Mouse (Mus musculus) megakaryocyte, embryonic 14.5 days (primary cell): ENCODE data around the gene Sar1b. TPM values are rescaled to one million over a fixed set of nuclear protein-coding genes. Genes with fewer than 3 reads are reported as not detected.

Experiments used
- H3K27me3 ChIP-seq: replicated peaks from 2 replicates; pipeline ENCODE3; 2012; ENCODE audit warnings: inconsistent platforms
- H3K36me3 ChIP-seq: replicated peaks from 2 replicates; pipeline ENCODE3; 2012; ENCODE audit warnings: low read length, inconsistent platforms, mixed read lengths
- H3K4me1 ChIP-seq: 2 replicates; pipeline ENCODE4 v1.6.1; 2012; ENCODE audit warnings: inconsistent platforms
- H3K4me3 ChIP-seq: replicated peaks from 2 replicates; pipeline ENCODE3; 2012; ENCODE audit warnings: moderate library complexity, mild to moderate bottlenecking, inconsistent platforms
- H3K9me3 ChIP-seq: 2 replicates; pipeline ENCODE4 v1.6.1; 2012; ENCODE audit warnings: inconsistent platforms
- FLI1 ChIP-seq: IDR thresholded peaks from 2 replicates; pipeline ENCODE4 v1.6.1; 2012; ENCODE audit warnings: low read length, inconsistent platforms, mixed read lengths
- GATA1 ChIP-seq: IDR thresholded peaks from 3 replicates; pipeline ENCODE4 v1.6.1; 2012; ENCODE audit warnings: mixed read lengths, low read length, inconsistent platforms, borderline replicate concordance
- polyA plus RNA-seq: library from polyadenylated mRNA; stranded (reverse); fragments of >175 nt; gene quantifications from 2 replicates; pipeline ENCODE4 v1.2.3, GENCODE M21; 2012; ENCODE audit warnings: low replicate concordance; ENCODE audit not compliant: insufficient read depth

Sar1b gene
- polyA plus RNA-seq, 1 experiment, result 8.5 TPM

DNA sequence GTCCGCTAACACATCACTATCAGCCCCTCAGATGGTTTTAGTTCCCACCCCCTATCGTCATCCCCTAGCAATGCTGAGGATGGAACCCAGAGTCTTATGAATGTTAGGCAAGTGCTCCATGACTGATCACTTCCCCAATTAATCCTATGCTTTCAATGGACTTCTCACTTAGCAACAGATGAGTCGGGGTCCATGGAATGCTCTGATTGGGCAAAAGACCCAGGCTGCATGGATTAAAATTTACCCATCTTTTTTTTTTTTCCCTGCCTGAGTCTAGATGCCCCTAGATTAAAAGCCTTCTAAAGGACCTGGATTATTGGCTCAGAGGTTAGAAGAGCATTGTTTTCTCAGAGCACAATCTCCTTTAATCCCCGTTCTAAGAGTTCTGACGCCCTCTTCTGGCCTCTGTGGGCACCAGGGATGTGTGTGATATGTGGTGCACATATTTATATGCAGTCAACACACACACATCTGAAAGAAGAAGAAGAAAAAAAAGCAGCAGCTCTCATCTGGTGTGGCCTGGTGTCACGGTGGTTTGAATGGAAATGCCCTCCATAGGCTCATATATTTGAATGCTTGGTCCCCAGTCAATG lies 46.2 kb downstream of the Sar1b start:
- TF ChIP-seq FLI1 (no peak), GATA1 (no peak)
- Histone ChIP-seq H3K9me3 (no peaks in the 10 kb centered on the region; the same call in 1 of the 2 replicates), H3K4me1 (peaks cover 13% of the 10 kb centered on the region), H3K36me3 (peaks cover 16% of the 10 kb centered on the region), H3K27me3 (no peaks in the 10 kb centered on the region), H3K4me3 (no peak overlapping the region)

DNA sequence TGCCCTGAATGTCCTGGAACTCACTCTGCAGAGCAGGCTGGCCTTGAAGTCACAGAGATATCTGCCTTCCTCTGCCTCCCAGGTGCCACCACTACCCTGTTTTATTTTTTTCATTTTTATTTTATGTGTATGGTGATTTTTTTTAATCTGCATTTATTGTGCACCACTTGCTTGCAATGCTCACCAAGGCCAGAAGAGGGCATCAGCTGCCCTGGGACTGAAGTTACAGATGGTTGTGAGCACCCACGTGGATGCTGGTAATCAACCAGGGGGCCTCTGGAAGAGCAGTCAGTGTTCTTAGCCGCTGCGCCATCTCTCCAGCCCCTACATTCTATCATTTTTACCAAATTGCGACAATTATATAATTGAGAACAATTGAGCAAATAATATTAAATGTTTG lies 47.7 kb downstream of the Sar1b start:
- Histone ChIP-seq H3K9me3 (no peaks in the 10 kb centered on the region; the same call in 1 of the 2 replicates), H3K36me3 (peaks cover 30% of the 10 kb centered on the region), H3K4me1 (peaks cover 3% of the 10 kb centered on the region), H3K27me3 (no peaks in the 10 kb centered on the region), H3K4me3 (no peak overlapping the region)
- TF ChIP-seq FLI1, result no peak
- no peak for TF ChIP-seq GATA1

DNA sequence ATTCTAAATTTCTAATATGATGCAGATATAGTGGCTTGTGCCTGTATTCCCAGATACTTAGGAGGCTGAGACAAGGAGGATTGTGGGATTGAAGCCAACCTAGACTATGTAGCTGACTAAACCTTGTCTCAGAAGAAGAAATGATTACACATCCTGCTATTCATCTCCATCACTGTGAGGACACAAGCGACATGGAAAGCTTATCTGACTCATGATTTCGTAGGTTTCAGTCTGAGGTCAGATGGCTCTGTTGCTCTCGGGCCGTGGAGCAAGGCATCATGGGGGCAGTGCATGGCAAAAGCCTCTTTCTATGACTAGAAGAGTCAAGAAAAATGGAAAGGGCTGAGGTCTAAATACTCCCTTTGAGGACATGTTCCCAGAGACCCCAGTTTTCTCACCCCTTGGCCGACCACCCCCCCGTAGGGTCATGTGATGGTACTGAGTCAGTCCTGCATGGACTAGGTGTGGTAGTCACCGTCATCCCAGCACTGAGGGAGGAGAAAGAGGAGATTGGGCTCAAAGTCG lies 48.6 kb downstream of the Sar1b start:
- TF ChIP-seq GATA1 (no peak), FLI1 (no peak)
- Histone ChIP-seq H3K4me1 (peaks cover under 1% of the 10 kb centered on the region), H3K9me3 (no peaks in the 10 kb centered on the region; the same call in 1 of the 2 replicates), H3K27me3 (no peaks in the 10 kb centered on the region), H3K4me3 (no peak overlapping the region), H3K36me3 (peaks cover 38% of the 10 kb centered on the region)

DNA sequence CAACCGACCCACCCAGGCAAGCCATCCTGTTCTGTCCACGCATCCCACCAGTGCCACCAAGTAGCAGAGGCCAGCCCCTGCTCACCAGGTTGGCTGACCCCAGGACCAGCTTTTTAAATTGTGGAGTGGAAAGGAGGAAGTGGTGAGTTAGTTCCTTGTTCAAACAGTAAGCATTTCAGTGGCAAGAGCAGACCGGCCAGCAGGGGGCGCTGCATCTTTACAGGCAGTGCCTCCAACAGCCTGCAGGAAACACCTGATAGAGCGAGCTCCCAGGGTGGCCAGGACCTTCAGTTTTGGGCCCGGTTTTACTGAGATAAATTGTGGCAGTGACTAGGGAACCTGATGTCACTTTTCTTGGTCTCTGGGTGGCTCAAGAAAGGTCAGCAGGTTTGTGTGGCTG lies 54.3 kb downstream of the Sar1b start:
- H3K27me3 ChIP-seq, result no peaks in the 10 kb centered on the region
- peaks cover 91% of the 10 kb centered on the region for H3K36me3 ChIP-seq
- no peak for TF ChIP-seq GATA1
- TF ChIP-seq FLI1, result no peak
- peaks cover 45% of the 10 kb centered on the region for H3K4me1 ChIP-seq
- H3K9me3 ChIP-seq, result 0 out of 2 replicates have a peak, but pooled peaks cover 2% of the 10 kb centered on the region
- H3K4me3 ChIP-seq, result peak overlapping the region; percentile 59

DNA sequence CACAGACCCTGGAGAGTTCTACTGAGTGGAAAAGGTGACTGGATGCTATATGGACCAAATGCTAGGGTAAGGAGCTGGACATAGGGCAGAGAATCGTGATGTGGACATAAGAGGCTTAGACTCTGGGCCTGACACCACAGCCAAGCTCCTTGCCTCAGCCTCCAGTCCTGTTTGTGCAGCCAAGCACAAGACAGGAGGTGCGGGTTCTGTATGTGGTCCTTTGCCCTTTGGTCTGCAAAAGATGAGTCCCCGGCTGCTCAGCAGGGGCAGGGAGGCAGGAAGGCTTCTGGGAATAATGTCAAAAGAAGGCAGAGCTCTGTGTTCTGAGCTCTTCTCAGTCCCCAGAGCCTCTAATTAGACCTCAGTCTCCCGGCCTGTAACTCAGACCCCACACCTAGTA lies 55.4 kb downstream of the Sar1b start:
- H3K4me3 ChIP-seq, result no peak overlapping the region
- H3K4me1 ChIP-seq, result peaks cover 55% of the 10 kb centered on the region
- 0 out of 2 replicates have a peak, but pooled peaks cover 2% of the 10 kb centered on the region for H3K9me3 ChIP-seq
- no peak for TF ChIP-seq FLI1
- no peaks in the 10 kb centered on the region for H3K27me3 ChIP-seq
- H3K36me3 ChIP-seq, result peaks cover 91% of the 10 kb centered on the region

DNA sequence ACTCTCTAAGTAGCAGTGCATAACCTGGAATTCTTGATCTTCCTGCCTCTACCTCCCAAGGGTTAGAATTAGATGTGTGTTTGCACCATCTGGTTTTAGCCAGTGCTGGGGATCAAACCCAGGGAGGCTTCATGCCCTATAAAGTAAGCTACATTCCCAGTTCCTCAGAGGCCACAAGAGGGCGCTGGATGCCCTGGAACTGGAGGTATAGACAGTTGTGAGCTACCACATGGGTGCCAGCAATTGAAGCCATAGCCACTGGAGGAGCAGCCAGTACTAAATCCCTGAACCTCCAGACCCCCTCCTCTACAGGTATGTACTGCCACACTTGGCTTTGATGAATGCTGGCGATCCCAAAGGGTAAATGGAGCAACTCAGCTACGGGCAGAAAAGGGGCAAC lies 56.5 kb downstream of the Sar1b start:
- TF ChIP-seq FLI1 (no peak), GATA1 (no peak)
- Histone ChIP-seq H3K4me1 (peaks cover 67% of the 10 kb centered on the region), H3K36me3 (peaks cover 91% of the 10 kb centered on the region), H3K9me3 (0 out of 2 replicates have a peak, but pooled peaks cover 2% of the 10 kb centered on the region), H3K27me3 (no peaks in the 10 kb centered on the region), H3K4me3 (no peak overlapping the region)

DNA sequence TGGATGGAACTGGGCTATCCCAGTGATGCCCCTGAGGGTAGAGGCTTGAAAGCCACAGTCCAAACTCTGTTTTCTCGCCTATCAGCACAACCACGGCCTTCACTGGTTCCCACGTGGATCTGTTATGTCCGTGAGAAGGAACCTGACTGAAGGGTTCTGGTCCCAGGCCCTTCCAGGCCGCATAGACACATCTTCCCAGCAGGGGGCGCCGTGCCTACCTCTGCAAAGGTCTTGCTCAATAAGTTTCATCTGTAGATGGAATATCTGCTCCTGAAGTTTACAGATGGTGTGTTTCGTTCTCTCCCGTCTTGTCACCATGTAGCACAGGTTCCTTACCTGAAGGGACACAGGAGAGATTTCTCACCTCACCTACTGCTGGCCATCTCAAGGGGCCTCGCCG lies 57.4 kb downstream of the Sar1b start:
- TF ChIP-seq GATA1 (no peak), FLI1 (no peak)
- Histone ChIP-seq H3K9me3 (0 out of 2 replicates have a peak, but pooled peaks cover 2% of the 10 kb centered on the region), H3K27me3 (no peaks in the 10 kb centered on the region), H3K36me3 (peaks cover 91% of the 10 kb centered on the region), H3K4me3 (no peak overlapping the region), H3K4me1 (peaks cover 71% of the 10 kb centered on the region)

DNA sequence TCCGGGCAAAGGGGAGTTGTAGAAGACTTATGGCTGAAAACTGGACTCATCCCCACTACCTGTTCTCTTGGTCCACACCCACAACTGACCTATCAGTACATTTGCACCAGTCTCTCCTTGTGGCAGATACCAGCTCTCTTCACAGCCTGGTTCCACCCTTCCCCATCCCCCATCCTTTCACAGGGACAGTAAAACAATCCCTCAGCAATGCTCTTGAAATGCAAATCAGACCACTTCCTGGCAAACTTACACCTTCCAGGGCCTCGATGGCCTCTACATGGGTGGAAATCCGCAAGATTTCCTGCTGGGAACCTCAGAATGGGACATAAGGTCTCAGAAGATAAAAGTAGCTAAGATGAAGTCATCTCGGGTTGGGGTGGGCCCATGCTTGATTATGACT lies 59.2 kb downstream of the Sar1b start:
- Histone ChIP-seq H3K9me3 (0 out of 2 replicates have a peak, but pooled peaks cover 2% of the 10 kb centered on the region), H3K36me3 (peaks cover 92% of the 10 kb centered on the region), H3K4me3 (no peak overlapping the region), H3K27me3 (no peaks in the 10 kb centered on the region), H3K4me1 (peaks cover 64% of the 10 kb centered on the region)
- TF ChIP-seq FLI1 (no peak), GATA1 (no peak)

DNA sequence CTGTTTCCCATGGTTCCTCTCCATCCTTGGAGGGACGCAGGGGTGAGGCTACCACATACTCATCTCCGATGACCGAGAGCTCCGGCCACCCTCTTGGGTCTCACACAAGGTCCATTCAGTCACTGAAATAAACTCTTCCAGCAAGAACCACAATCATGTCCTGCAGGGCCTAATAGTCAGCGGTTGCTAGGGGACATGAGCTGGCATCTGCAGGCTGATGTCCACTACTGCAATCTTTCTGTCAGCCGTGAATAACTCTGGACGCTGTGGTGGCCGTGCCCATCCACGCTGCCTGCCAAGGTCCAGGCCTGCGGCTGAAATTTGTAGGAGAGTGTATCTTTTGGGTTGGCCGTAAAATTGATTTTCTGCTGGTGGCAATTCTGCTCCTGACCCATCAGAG lies 59.8 kb downstream of the Sar1b start:
- Histone ChIP-seq H3K4me3 (no peak overlapping the region), H3K36me3 (peaks cover 93% of the 10 kb centered on the region), H3K9me3 (0 out of 2 replicates have a peak, but pooled peaks cover 2% of the 10 kb centered on the region), H3K4me1 (peaks cover 59% of the 10 kb centered on the region), H3K27me3 (no peaks in the 10 kb centered on the region)
- TF ChIP-seq GATA1 (no peak), FLI1 (no peak)

DNA sequence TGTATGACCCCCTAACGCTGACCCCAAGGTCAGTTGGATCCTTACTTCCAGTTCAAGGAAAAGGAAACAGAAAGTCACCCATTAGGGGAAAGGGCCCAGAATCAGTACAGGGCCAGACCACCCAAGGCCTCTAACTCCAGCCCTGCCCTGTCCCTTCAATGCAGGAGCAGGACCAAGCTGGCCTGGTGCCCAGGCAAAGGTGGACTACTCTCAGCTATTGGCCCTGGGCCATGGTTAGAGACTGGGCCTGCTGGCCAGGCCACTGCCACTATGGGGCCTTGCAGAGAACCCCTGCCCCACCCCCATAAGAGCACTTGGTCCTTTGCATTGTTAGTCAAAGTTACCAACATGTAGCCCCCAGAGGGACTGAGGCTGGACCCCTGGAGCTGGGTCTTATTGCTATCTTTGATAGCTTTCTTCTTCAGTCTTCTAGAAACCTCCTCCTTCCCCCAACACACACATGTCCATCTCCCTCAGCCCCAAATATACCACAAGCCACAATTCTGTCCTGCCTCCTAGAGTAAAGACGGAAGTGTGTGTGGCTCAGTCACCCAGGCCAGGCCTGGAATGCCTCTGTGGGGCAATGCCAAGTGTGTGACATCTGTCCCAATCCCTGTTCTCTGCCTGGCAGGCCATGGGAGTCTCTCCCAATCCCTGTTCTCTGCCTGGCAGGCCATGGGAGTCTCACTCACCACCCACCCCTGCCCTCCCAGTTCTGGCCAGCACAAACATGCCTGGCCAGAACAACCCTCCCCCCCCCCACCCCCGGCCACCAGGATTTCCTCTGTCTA lies 60.7 kb downstream of the Sar1b start:
- TF ChIP-seq FLI1 (no peak), GATA1 (no peak)
- Histone ChIP-seq H3K36me3 (peaks cover 91% of the 10 kb centered on the region), H3K9me3 (0 out of 2 replicates have a peak, but pooled peaks cover 2% of the 10 kb centered on the region), H3K4me1 (peaks cover 53% of the 10 kb centered on the region), H3K27me3 (no peaks in the 10 kb centered on the region), H3K4me3 (peak overlapping the region; percentile 15)
